Mouse (Mus musculus) limb, embryonic 13.5 days (tissue): ENCODE results near the gene Ncstn. TPM values are rescaled to one million over a fixed set of nuclear protein-coding genes. Genes with fewer than 3 reads are reported as not detected.

Experiments used
- ATAC-seq: fragments of 200-750 bp; cut with Nextera tagmentation; 2 replicates; pipeline ENCODE4 v1.8.0; 2017; ENCODE audit warnings: low read depth, moderate number of reproducible peaks, moderate TSS enrichment; ENCODE audit not compliant: low FRiP score
- H3K27ac ChIP-seq: fragments of 300-500 bp; sonication (generic); 2 replicates; pipeline ENCODE4 v1.5.1; 2015; ENCODE audit warnings: inconsistent platforms, mild to moderate bottlenecking, moderate library complexity
- H3K27me3 ChIP-seq: fragments of 300-500 bp; sonication (generic); 2 replicates; pipeline ENCODE4 v1.6.1; 2015; ENCODE audit warnings: mild to moderate bottlenecking, inconsistent platforms
- H3K36me3 ChIP-seq: fragments of 300-500 bp; sonication (generic); 2 replicates; pipeline ENCODE4 v1.6.1; 2015; ENCODE audit warnings: inconsistent platforms, mild to moderate bottlenecking, moderate library complexity
- H3K4me1 ChIP-seq: fragments of 300-500 bp; sonication (generic); 2 replicates; pipeline ENCODE4 v1.6.1; 2015; ENCODE audit warnings: inconsistent platforms
- H3K4me2 ChIP-seq: fragments of 300-500 bp; sonication (generic); replicated peaks from 2 replicates; pipeline ENCODE4 v1.6.1; 2015; ENCODE audit warnings: inconsistent platforms, mild to moderate bottlenecking, moderate library complexity
- H3K4me3 ChIP-seq: fragments of 300-500 bp; sonication (generic); 2 replicates; pipeline ENCODE4 v1.5.1; 2015; ENCODE audit warnings: moderate library complexity, mild to moderate bottlenecking, inconsistent platforms
- H3K9ac ChIP-seq: fragments of 300-500 bp; sonication (generic); 2 replicates; pipeline ENCODE4 v1.6.1; 2015; ENCODE audit warnings: mild to moderate bottlenecking, inconsistent platforms
- H3K9me3 ChIP-seq: fragments of 300-500 bp; sonication (generic); 2 replicates; pipeline ENCODE4 v1.6.1; 2016; ENCODE audit warnings: inconsistent platforms
- WGBS: fragments of 180-500 bp; shearing (Covaris S2); methylation state at CpG from one replicate; pipeline ENCODE4 v1.1.7; 2015; 5-methylcytosine and 5-hydroxymethylcytosine counted together
- polyA plus RNA-seq: library from polyadenylated mRNA; unstranded; fragments of >200 nt; fragmentation: Nextera tagmentation; extraction: Ambion mirVana; gene quantifications from 2 replicates; pipeline ENCODE4 v1.2.1, GENCODE M21; 2015

Ncstn gene
- polyA plus RNA-seq, 1 experiment from 2014 or later, result 107 TPM

GRCm38 (mm10) chr1:172107777-172108477, 25.3 kb upstream of the Ncstn start:
- Histone ChIP-seq H3K27ac (no peak overlapping the region), H3K27me3 (no peaks in the 10 kb centered on the region), H3K9ac (no peak overlapping the region), H3K9me3 (no peaks in the 10 kb centered on the region), H3K4me3 (no peak overlapping the region), H3K4me1 (0 out of 2 replicates have a peak, but pooled peaks cover 5% of the 10 kb centered on the region), H3K36me3 (peaks cover 98% of the 10 kb centered on the region), H3K4me2 (no peak overlapping the region)
- WGBS, result 80% methylated on average over 10 of the region's 10 CpGs
- no peak for ATAC-seq

DNA sequence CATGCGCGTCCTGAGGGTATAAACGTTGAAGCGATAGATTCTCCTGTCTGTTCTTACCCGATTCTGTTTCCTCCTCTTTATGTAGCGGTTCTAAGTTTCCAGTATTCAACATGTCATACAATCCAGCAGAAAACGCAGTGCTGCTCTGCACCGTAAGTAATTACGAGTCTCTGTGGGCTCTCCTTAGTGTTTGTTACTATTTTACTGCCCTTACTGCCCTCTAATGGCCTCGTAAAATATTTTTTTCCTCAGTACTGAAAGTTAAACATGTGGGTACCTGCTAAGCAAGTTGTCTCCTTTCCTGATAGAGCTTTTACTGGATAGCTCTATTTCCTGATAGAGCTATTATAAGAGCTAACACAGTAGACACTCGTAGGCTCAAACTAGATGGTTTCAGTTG, 22.5 kb upstream of the Ncstn start:
- ATAC-seq, result no peak; the same call in 1 of the 2 replicates
- H3K4me3 ChIP-seq, result no peak overlapping the region
- H3K9ac ChIP-seq, result no peak overlapping the region
- no peak overlapping the region for H3K27ac ChIP-seq
- no peaks in the 10 kb centered on the region for H3K27me3 ChIP-seq
- no peak overlapping the region for H3K4me2 ChIP-seq
- H3K4me1 ChIP-seq, result 0 out of 2 replicates have a peak, but pooled peaks cover 5% of the 10 kb centered on the region
- no peaks in the 10 kb centered on the region for H3K9me3 ChIP-seq
- H3K36me3 ChIP-seq, result peaks cover 95% of the 10 kb centered on the region
- 46% methylated on average over 11 of the region's 11 CpGs for WGBS

GRCm38 (mm10) chr1:172103619-172104018, 21.0 kb upstream of the Ncstn start:
- no peak for ATAC-seq
- Histone ChIP-seq H3K27me3 (no peaks in the 10 kb centered on the region), H3K9me3 (no peaks in the 10 kb centered on the region), H3K4me3 (no peak overlapping the region), H3K9ac (no peak overlapping the region), H3K4me2 (no peak overlapping the region), H3K4me1 (0 out of 2 replicates have a peak, but pooled peaks cover 5% of the 10 kb centered on the region), H3K36me3 (peaks cover 89% of the 10 kb centered on the region), H3K27ac (no peak overlapping the region)
- WGBS, result 89% methylated on average over 4 of the region's 4 CpGs

GRCm38 (mm10) chr1:172099325-172100033, 16.9 kb upstream of the Ncstn start:
- H3K27ac ChIP-seq, result no peak overlapping the region
- H3K9me3 ChIP-seq, result no peaks in the 10 kb centered on the region
- no peak overlapping the region for H3K4me3 ChIP-seq
- H3K4me2 ChIP-seq, result no peak overlapping the region
- ATAC-seq, result no peak
- WGBS, result 86% methylated on average over 6 of the region's 6 CpGs
- peaks cover 85% of the 10 kb centered on the region for H3K36me3 ChIP-seq
- no peak overlapping the region for H3K9ac ChIP-seq
- no peaks in the 10 kb centered on the region for H3K27me3 ChIP-seq
- H3K4me1 ChIP-seq, result 0 out of 2 replicates have a peak, but pooled peaks cover under 1% of the 10 kb centered on the region

GRCm38 (mm10) chr1:172095202-172095601, 12.6 kb upstream of the Ncstn start:
- no peaks in the 10 kb centered on the region for H3K27me3 ChIP-seq
- H3K36me3 ChIP-seq, result peaks cover 83% of the 10 kb centered on the region
- no peak overlapping the region for H3K9ac ChIP-seq
- H3K27ac ChIP-seq, result no peak overlapping the region
- H3K4me1 ChIP-seq, result no peaks in the 10 kb centered on the region
- no peaks in the 10 kb centered on the region for H3K9me3 ChIP-seq
- no peak overlapping the region for H3K4me3 ChIP-seq
- no peak overlapping the region for H3K4me2 ChIP-seq
- WGBS, result 82% methylated on average over 6 of the region's 6 CpGs
- ATAC-seq, result no peak

DNA sequence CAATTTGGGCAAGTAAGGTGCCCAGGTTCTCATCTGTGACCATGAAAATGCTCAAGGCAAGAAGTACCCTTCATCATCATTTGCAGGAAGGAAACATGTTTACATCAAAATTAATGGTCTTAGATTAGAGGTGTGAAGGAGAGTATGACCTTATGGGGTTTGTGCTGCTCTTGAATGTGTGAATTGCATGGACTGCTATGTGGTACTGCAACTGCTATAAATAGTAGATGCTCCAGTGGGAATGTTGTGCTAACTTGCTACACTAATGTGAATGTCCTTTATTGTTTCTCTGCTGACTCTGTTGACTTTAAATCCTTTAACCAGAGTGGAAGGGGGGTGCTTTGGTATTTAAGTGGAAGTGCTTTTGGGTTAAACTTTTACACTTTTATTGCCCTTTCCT, 11.7 kb upstream of the Ncstn start:
- ATAC-seq, result no peak
- Histone ChIP-seq H3K27ac (no peak overlapping the region), H3K4me2 (no peak overlapping the region), H3K9ac (no peak overlapping the region), H3K36me3 (peaks cover 87% of the 10 kb centered on the region), H3K4me1 (no peaks in the 10 kb centered on the region), H3K4me3 (no peak overlapping the region), H3K27me3 (no peaks in the 10 kb centered on the region), H3K9me3 (no peaks in the 10 kb centered on the region)

DNA sequence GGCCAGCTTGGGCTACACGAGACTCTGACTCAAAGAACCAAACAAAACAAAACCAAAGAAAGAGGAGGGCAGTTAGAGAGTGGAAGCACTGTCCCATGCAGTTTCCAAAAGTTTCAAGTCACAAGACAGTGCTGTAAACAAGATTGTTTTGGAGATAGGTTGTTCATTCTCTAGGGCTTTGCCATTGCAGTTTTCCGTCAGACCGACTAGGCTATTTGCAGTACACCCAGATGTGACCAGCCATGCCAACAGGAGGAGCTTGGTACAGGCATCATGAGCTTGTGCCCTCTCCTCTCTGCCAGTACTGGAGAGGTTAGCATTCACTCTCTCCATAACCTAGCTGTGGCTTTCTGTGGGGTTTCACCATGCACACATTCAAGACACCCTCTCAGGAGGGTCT, 10.9 kb upstream of the Ncstn start:
- Histone ChIP-seq H3K4me3 (no peak overlapping the region), H3K27ac (no peak overlapping the region), H3K27me3 (no peaks in the 10 kb centered on the region), H3K4me2 (no peak overlapping the region), H3K9me3 (no peaks in the 10 kb centered on the region), H3K9ac (no peak overlapping the region), H3K4me1 (no peaks in the 10 kb centered on the region), H3K36me3 (peaks cover 90% of the 10 kb centered on the region)
- 81% methylated on average over 3 of the region's 3 CpGs for WGBS
- no peak for ATAC-seq

- peak; percentile 72 for ATAC-seq
- Histone ChIP-seq H3K36me3 (peaks cover 20% of the 10 kb centered on the region), H3K9ac (peak overlapping the region; percentile 89), H3K27me3 (no peaks in the 10 kb centered on the region), H3K4me2 (peak overlapping the region; percentile 68), H3K4me1 (peaks cover 19% of the 10 kb centered on the region), H3K9me3 (no peaks in the 10 kb centered on the region), H3K4me3 (peak overlapping the region; percentile 84), H3K27ac (peak overlapping the region; percentile 73)
- 2% methylated on average over 24 of the region's 24 CpGs for WGBS
Observed at GRCm38 (mm10) chr1:172082899-172083445, 377 bp upstream of the Ncstn start.

DNA sequence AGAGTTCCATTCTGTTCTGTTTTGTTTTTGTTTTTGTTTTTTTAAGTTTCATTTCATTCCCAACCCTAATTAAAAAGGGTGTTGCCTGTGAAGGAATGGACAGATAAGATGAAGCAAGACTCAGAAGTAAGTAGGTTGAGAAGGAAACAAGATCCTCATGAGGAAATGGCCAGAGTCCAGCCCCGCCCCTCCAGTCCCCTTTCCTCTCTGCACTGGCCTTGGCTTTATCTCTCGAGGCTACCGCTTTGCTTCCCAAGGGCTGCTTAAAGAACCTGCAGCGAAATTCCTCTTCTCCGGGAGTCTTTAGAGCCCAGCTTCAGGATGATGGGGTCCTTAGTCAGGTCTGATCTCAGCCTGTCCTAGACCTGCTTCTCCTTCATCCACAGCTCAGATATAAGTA, 4.6 kb downstream of the Ncstn start:
- no peak overlapping the region for H3K27ac ChIP-seq
- H3K36me3 ChIP-seq, result peaks cover 65% of the 10 kb centered on the region
- no peak overlapping the region for H3K9ac ChIP-seq
- no peak overlapping the region for H3K4me2 ChIP-seq
- H3K4me3 ChIP-seq, result no peak overlapping the region
- no peaks in the 10 kb centered on the region for H3K27me3 ChIP-seq
- H3K4me1 ChIP-seq, result peaks cover 5% of the 10 kb centered on the region; the same call in 1 of the 2 replicates
- no peaks in the 10 kb centered on the region for H3K9me3 ChIP-seq
- no peak for ATAC-seq
- 82% methylated on average over 5 of the region's 5 CpGs for WGBS

DNA sequence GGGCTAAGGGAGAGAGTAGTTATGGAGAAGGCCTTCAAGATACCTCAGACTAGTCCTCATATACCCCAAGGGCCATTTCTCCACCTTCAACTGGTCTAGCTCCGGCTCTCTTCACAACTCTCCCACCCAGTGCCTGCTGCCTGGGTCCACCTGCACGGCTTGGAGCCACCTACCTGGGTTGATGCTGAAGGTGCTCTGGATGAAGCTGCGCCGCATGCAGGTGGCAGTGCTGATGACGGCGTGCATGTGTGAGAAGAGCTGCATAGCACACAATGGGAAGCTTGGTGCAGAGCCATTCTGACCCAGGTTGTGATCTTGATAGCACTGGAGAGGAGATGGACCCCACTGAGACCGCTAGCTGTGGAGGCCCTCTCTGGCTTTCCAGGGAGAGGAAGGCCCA, 10.0 kb downstream of the Ncstn start:
- H3K4me2 ChIP-seq, result no peak overlapping the region
- H3K9ac ChIP-seq, result no peak overlapping the region
- H3K4me1 ChIP-seq, result no peaks in the 10 kb centered on the region
- 94% methylated on average over 7 of the region's 7 CpGs for WGBS
- H3K27me3 ChIP-seq, result no peaks in the 10 kb centered on the region
- peaks cover 96% of the 10 kb centered on the region for H3K36me3 ChIP-seq
- no peaks in the 10 kb centered on the region for H3K9me3 ChIP-seq
- no peak overlapping the region for H3K27ac ChIP-seq
- H3K4me3 ChIP-seq, result no peak overlapping the region
- ATAC-seq, result no peak

DNA sequence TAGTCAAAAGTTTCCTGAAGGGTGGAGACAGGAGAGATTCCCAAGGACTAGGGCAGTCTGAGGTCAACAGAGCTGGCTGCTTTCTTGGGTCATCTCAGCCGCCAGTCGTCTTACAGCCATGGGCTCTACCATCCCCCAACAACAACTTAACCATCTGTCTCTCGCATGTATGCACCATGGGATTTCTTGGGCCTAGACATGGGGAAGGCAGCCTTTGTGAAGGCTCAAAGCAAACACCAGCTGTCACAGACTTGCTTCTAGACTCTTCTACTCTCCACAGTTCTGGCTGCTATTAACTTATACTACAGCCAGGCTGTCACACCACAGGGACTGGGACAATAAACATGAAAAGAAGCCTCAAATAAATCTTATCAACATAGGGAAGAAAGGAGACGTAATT, 11.0 kb downstream of the Ncstn start:
- Histone ChIP-seq H3K27me3 (no peaks in the 10 kb centered on the region), H3K36me3 (peaks cover 100% of the 10 kb centered on the region), H3K4me2 (no peak overlapping the region), H3K9me3 (no peaks in the 10 kb centered on the region), H3K9ac (no peak overlapping the region), H3K4me1 (no peaks in the 10 kb centered on the region), H3K27ac (no peak overlapping the region), H3K4me3 (no peak overlapping the region)
- no peak for ATAC-seq
- WGBS, result 74% methylated on average over 4 of the region's 4 CpGs

DNA sequence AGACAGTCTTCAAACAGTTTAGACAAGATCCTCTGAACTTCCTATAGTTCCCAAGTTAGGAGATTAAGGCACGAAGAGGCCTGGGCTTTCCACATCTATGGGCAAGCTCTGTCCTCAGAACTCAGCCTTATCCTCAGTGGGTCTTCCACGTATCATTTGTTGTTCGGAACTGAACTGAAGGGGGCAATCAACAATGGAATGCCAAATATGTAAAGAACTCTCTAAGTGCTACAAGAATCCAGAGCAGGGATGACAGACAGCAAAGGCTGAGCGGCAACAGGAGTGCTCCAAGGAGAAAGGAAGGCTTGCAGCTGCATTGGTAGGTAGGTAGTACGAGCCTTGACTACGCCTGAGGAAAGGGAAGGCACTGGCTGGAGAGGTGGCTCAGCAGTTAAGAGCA, 12.4 kb downstream of the Ncstn start:
- 64% methylated on average over 6 of the region's 6 CpGs for WGBS
- no peak overlapping the region for H3K27ac ChIP-seq
- no peaks in the 10 kb centered on the region for H3K4me1 ChIP-seq
- H3K4me2 ChIP-seq, result no peak overlapping the region
- no peak for ATAC-seq
- no peaks in the 10 kb centered on the region for H3K27me3 ChIP-seq
- H3K36me3 ChIP-seq, result peaks cover 100% of the 10 kb centered on the region
- H3K9ac ChIP-seq, result no peak overlapping the region
- no peak overlapping the region for H3K4me3 ChIP-seq
- no peaks in the 10 kb centered on the region for H3K9me3 ChIP-seq
